Mouse (Mus musculus): ENCODE measurements around the gene Phc1. TPM values are rescaled to one million over a fixed set of nuclear protein-coding genes. Genes with fewer than 3 reads are reported as not detected.

The Phc1 gene
- polyA plus RNA-seq, 1 experiment from 2014 or later: 30.6 TPM

GRCm38 (mm10) chr6:122303526-122303925 lies 36.8 kb downstream of the Phc1 start:
- DNase-seq (ENCODE audit: low spot score): no peak
- H3K27ac ChIP-seq (ENCODE audit: low read depth, low read length): no peak overlapping the region
- ATAC-seq: no peak
- no peaks in the 10 kb centered on the region for H3K27me3 ChIP-seq (replicated peaks; ENCODE audit: control insufficient read depth, insufficient read depth, low read length)
- H3K4me2 ChIP-seq (ENCODE audit: low read length): no peak overlapping the region
- no peaks in the 10 kb centered on the region for H3K9me3 ChIP-seq (replicated peaks; ENCODE audit: control insufficient read depth, low read length)
- H3K4me1 ChIP-seq (ENCODE audit: control insufficient read depth, insufficient read depth, low read length): no peaks in the 10 kb centered on the region
- no peak overlapping the region for H3K4me3 ChIP-seq (ENCODE audit: low read depth, low read length)
- no peak overlapping the region for H3K9ac ChIP-seq (ENCODE audit: low read length)
- no peaks in the 10 kb centered on the region for H3K36me3 ChIP-seq (ENCODE audit: control insufficient read depth, insufficient read depth, low read length)
- WGBS: 83% methylated on average over 9 of the region's 9 CpGs

- H3K27ac ChIP-seq (ENCODE audit: low read depth, low read length): no peak overlapping the region
- H3K4me2 ChIP-seq (ENCODE audit: low read length): no peak overlapping the region
- DNase-seq (ENCODE audit: low spot score) (no peak), ATAC-seq (no peak)
- no peak overlapping the region for H3K4me3 ChIP-seq (ENCODE audit: low read depth, low read length)
- no peaks in the 10 kb centered on the region for H3K4me1 ChIP-seq (ENCODE audit: control insufficient read depth, insufficient read depth, low read length)
- no peaks in the 10 kb centered on the region for H3K36me3 ChIP-seq (ENCODE audit: control insufficient read depth, insufficient read depth, low read length)
- WGBS: 85% methylated on average over 4 of the region's 4 CpGs
- no peaks in the 10 kb centered on the region for H3K9me3 ChIP-seq (replicated peaks; ENCODE audit: control insufficient read depth, low read length)
- no peak overlapping the region for H3K9ac ChIP-seq (ENCODE audit: low read length)
- H3K27me3 ChIP-seq (replicated peaks; ENCODE audit: control insufficient read depth, insufficient read depth, low read length): no peaks in the 10 kb centered on the region
Measured at GRCm38 (mm10) chr6:122302661-122303060, 37.7 kb downstream of the Phc1 start.

DNA sequence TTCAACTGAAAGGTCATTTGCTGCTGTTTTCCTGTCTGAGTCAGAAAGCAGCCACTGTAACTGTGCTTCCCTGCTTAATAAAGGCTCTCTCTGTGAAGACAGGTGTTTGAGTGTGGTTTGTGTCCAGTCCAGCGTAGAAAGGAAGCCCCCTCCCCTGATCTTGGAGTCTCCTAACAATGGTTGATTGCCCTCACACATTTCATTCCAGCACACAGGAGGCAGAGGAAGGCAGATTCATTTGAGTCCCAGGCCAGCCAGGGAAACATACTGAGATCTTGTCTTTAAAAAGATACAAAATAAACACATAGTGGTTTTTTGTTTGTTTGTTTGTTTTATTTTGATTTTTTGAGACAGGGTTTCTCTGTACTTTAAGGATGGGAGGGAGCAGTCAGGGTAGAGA lies 38.2 kb downstream of the Phc1 start:
- Histone ChIP-seq H3K27ac (ENCODE audit: low read depth, low read length) (no peak overlapping the region), H3K4me3 (ENCODE audit: low read depth, low read length) (no peak overlapping the region), H3K4me2 (ENCODE audit: low read length) (no peak overlapping the region), H3K27me3 (replicated peaks; ENCODE audit: control insufficient read depth, insufficient read depth, low read length) (no peaks in the 10 kb centered on the region), H3K9ac (ENCODE audit: low read length) (no peak overlapping the region), H3K9me3 (replicated peaks; ENCODE audit: control insufficient read depth, low read length) (no peaks in the 10 kb centered on the region), H3K4me1 (ENCODE audit: control insufficient read depth, insufficient read depth, low read length) (no peaks in the 10 kb centered on the region), H3K36me3 (ENCODE audit: control insufficient read depth, insufficient read depth, low read length) (no peaks in the 10 kb centered on the region)
- DNase-seq (ENCODE audit: low spot score) (no peak), ATAC-seq (no peak)
- 58% methylated on average over 1 of the region's 1 CpGs for WGBS

GRCm38 (mm10) chr6:122299621-122300133 lies 40.7 kb downstream of the Phc1 start:
- H3K27me3 ChIP-seq (replicated peaks; ENCODE audit: control insufficient read depth, insufficient read depth, low read length): no peaks in the 10 kb centered on the region
- DNase-seq (ENCODE audit: low spot score) (no peak), ATAC-seq (no peak)
- H3K9me3 ChIP-seq (replicated peaks; ENCODE audit: control insufficient read depth, low read length): no peaks in the 10 kb centered on the region
- H3K4me2 ChIP-seq (ENCODE audit: low read length): no peak overlapping the region
- WGBS: 75% methylated on average over 3 of the region's 3 CpGs
- H3K4me3 ChIP-seq (ENCODE audit: low read depth, low read length): no peak overlapping the region
- H3K27ac ChIP-seq (ENCODE audit: low read depth, low read length): no peak overlapping the region
- H3K4me1 ChIP-seq (ENCODE audit: control insufficient read depth, insufficient read depth, low read length): no peaks in the 10 kb centered on the region
- no peaks in the 10 kb centered on the region for H3K36me3 ChIP-seq (ENCODE audit: control insufficient read depth, insufficient read depth, low read length)
- H3K9ac ChIP-seq (ENCODE audit: low read length): no peak overlapping the region

DNA sequence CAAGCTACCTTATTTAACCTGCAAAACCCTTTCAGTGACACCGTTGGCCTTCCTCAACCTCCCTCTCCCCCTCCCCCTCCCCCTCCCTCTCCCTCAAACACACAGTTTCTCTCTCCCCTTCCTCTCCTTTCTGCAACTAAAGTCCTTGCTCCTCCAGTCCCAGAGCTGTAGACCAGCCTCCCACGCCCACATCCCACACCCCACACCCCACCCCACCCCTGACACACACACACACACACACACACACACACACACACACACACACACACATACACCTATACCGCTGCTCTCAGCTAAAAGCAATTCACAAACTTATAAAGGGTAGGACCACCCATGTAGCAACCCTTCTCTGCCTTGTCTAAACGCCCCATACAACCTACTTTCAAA lies 42.1 kb downstream of the Phc1 start:
- WGBS: 43% methylated on average over 4 of the region's 4 CpGs
- peak; percentile 24 for ATAC-seq
- no peaks in the 10 kb centered on the region for H3K27me3 ChIP-seq (replicated peaks; ENCODE audit: control insufficient read depth, insufficient read depth, low read length)
- H3K27ac ChIP-seq (ENCODE audit: low read depth, low read length): no peak overlapping the region
- no peak for DNase-seq (ENCODE audit: low spot score)
- H3K9ac ChIP-seq (ENCODE audit: low read length): no peak overlapping the region
- H3K4me1 ChIP-seq (ENCODE audit: control insufficient read depth, insufficient read depth, low read length): no peaks in the 10 kb centered on the region
- H3K9me3 ChIP-seq (replicated peaks; ENCODE audit: control insufficient read depth, low read length): no peaks in the 10 kb centered on the region
- H3K36me3 ChIP-seq (ENCODE audit: control insufficient read depth, insufficient read depth, low read length): no peaks in the 10 kb centered on the region
- 0 out of 2 replicates have a peak overlapping the region, but pooled peaks have one; percentile 57 for H3K4me2 ChIP-seq (ENCODE audit: low read length)
- no peak overlapping the region for H3K4me3 ChIP-seq (ENCODE audit: low read depth, low read length)

GRCm38 (mm10) chr6:122297279-122298222 lies 42.8 kb downstream of the Phc1 start:
- ATAC-seq: peak; percentile 87

DNA sequence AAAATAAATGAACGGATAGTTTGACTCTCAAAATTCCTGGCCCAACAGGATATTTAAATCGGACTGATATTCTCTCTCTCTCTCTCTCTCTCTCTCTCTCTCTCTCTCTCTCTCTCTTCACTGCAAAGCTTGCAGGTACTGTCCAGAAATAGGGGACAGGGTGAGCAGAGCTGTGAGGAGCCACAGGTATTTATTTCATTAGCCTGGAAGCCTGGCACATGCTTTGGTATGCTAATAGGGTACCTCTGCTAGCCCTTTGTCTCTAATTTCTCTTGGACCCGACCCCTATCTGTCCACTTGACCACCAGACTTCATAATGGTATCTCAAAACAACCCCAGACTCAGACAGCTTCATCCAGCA lies 43.5 kb downstream of the Phc1 start:
- peak overlapping the region; percentile 75 for H3K27ac ChIP-seq (ENCODE audit: low read depth, low read length)
- H3K9me3 ChIP-seq (replicated peaks; ENCODE audit: control insufficient read depth, low read length): no peaks in the 10 kb centered on the region
- ATAC-seq (peak; percentile 18; the same call in 1 of the 2 replicates), DNase-seq (ENCODE audit: low spot score) (no peak)
- no peaks in the 10 kb centered on the region for H3K4me1 ChIP-seq (ENCODE audit: control insufficient read depth, insufficient read depth, low read length)
- WGBS: 36% methylated on average over 3 of the region's 3 CpGs
- no peaks in the 10 kb centered on the region for H3K27me3 ChIP-seq (replicated peaks; ENCODE audit: control insufficient read depth, insufficient read depth, low read length)
- H3K4me2 ChIP-seq (ENCODE audit: low read length): peak overlapping the region; percentile 57
- peak overlapping the region; percentile 72 for H3K9ac ChIP-seq (ENCODE audit: low read length)
- H3K4me3 ChIP-seq (ENCODE audit: low read depth, low read length): peak overlapping the region; percentile 38
- no peaks in the 10 kb centered on the region for H3K36me3 ChIP-seq (ENCODE audit: control insufficient read depth, insufficient read depth, low read length)

More at GRCm38 (mm10) chr6:122297279-122298222, 42.8 kb downstream of the Phc1 start:
- H3K4me1 ChIP-seq (ENCODE audit: control insufficient read depth, insufficient read depth, low read length): no peaks in the 10 kb centered on the region
- H3K36me3 ChIP-seq (ENCODE audit: control insufficient read depth, insufficient read depth, low read length): no peaks in the 10 kb centered on the region
- WGBS: 5% methylated on average over 25 of the region's 25 CpGs
- peak overlapping the region; percentile 75 for H3K27ac ChIP-seq (ENCODE audit: low read depth, low read length)
- no peaks in the 10 kb centered on the region for H3K9me3 ChIP-seq (replicated peaks; ENCODE audit: control insufficient read depth, low read length)
- peak overlapping the region; percentile 72 for H3K9ac ChIP-seq (ENCODE audit: low read length)
- DNase-seq (ENCODE audit: low spot score): peak; percentile 80
- H3K4me3 ChIP-seq (ENCODE audit: low read depth, low read length): peak overlapping the region; percentile 38
- H3K27me3 ChIP-seq (replicated peaks; ENCODE audit: control insufficient read depth, insufficient read depth, low read length): no peaks in the 10 kb centered on the region
- H3K4me2 ChIP-seq (ENCODE audit: low read length): peak overlapping the region; percentile 57

GRCm38 (mm10) chr6:122295242-122295641 lies 45.1 kb downstream of the Phc1 start:
- H3K27me3 ChIP-seq (replicated peaks; ENCODE audit: control insufficient read depth, insufficient read depth, low read length): no peaks in the 10 kb centered on the region
- no peak for ATAC-seq
- no peak for DNase-seq (ENCODE audit: low spot score)
- H3K9me3 ChIP-seq (replicated peaks; ENCODE audit: control insufficient read depth, low read length): no peaks in the 10 kb centered on the region
- no peaks in the 10 kb centered on the region for H3K4me1 ChIP-seq (ENCODE audit: control insufficient read depth, insufficient read depth, low read length)
- H3K36me3 ChIP-seq (ENCODE audit: control insufficient read depth, insufficient read depth, low read length): no peaks in the 10 kb centered on the region
- H3K4me3 ChIP-seq (ENCODE audit: low read depth, low read length): no peak overlapping the region
- no peak overlapping the region for H3K4me2 ChIP-seq (ENCODE audit: low read length)
- no peak overlapping the region for H3K27ac ChIP-seq (ENCODE audit: low read depth, low read length)
- H3K9ac ChIP-seq (ENCODE audit: low read length): no peak overlapping the region
- WGBS: 64% methylated on average over 9 of the region's 9 CpGs

DNA sequence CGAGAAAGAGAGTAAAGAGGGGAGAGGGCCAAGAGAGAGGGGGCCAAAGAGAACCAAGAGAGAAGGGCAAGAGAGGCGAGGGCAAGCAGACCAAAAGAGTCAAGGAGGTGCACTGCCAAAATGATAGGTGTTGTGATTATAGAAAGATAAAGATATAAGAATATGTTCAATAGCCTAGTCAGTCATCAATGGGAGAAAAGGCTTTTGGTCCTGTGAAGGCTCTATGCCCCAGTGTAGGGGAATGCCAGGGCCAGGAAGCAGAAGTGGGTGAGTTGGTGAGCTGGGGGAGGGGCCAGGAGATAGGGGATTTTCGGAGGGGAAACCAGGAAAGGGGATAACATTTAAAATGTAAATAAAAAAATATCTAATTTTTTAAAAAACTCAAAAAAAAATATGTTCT lies 46.1 kb downstream of the Phc1 start:
- H3K9me3 ChIP-seq (replicated peaks; ENCODE audit: control insufficient read depth, low read length): no peaks in the 10 kb centered on the region
- no peak overlapping the region for H3K4me2 ChIP-seq (ENCODE audit: low read length)
- no peak overlapping the region for H3K4me3 ChIP-seq (ENCODE audit: low read depth, low read length)
- no peak overlapping the region for H3K9ac ChIP-seq (ENCODE audit: low read length)
- ATAC-seq (no peak), DNase-seq (ENCODE audit: low spot score) (no peak)
- H3K27ac ChIP-seq (ENCODE audit: low read depth, low read length): no peak overlapping the region
- 78% methylated on average over 3 of the region's 3 CpGs for WGBS
- H3K4me1 ChIP-seq (ENCODE audit: control insufficient read depth, insufficient read depth, low read length): no peaks in the 10 kb centered on the region
- no peaks in the 10 kb centered on the region for H3K36me3 ChIP-seq (ENCODE audit: control insufficient read depth, insufficient read depth, low read length)
- H3K27me3 ChIP-seq (replicated peaks; ENCODE audit: control insufficient read depth, insufficient read depth, low read length): no peaks in the 10 kb centered on the region
